Mouse (Mus musculus): ENCODE data around the gene Plxnb1. TPM values are rescaled to one million over a fixed set of nuclear protein-coding genes. Genes with fewer than 3 reads are reported as not detected.
A peak's percentile ranks its signal among the peaks of the same experiment; 100 is the strongest.

Plxnb1 gene
- polyA plus RNA-seq, 1 experiment from 2014 or later = 18.2 TPM

DNA sequence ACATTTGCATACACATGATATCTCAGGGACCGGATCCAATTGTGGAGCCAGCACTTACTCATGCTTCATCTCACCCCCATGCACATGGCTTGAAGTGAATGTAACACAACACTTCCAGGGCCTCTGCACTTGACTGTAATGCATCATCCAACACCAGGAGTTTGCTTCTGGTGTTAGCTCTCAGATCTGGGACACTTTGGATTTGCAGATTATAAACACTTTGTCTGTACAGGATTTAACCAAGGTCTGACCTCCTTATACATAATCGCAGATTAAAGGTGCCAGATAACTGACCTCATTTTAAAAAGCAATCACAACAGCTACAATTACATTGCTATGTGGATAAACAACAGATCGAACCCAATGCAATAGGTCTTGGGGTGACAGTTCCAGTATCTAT, 14.7 kb upstream of the Plxnb1 start:
- no peaks in the 10 kb centered on the region for H3K27me3 ChIP-seq

GRCm38 (mm10) chr9:109081749-109082123, 13.5 kb upstream of the Plxnb1 start:
- Histone ChIP-seq H3K4me1 (peaks cover 18% of the 10 kb centered on the region), H3K36me3 (peaks cover 16% of the 10 kb centered on the region), H3K27ac (peak overlapping the region; percentile 84), H3K27me3 (no peaks in the 10 kb centered on the region), H3K4me2 (peak overlapping the region; percentile 65), H3K9ac (peak overlapping the region; percentile 87), H3K4me3 (peak overlapping the region; percentile 90), H3K9me3 (no peaks in the 10 kb centered on the region)
- 3% methylated on average over 11 of the region's 11 CpGs for WGBS
- 0 out of 2 replicates have a peak, but pooled peaks have one; percentile 6 for ATAC-seq (ENCODE audit: borderline replicate concordance, extremely low read depth, low FRiP score, low TSS enrichment)

More for the DNA sequence above, 14.7 kb upstream of the Plxnb1 start:
- WGBS = 86% methylated on average over 3 of the region's 3 CpGs
- H3K4me2 ChIP-seq = no peak overlapping the region
- peaks cover 18% of the 10 kb centered on the region for H3K4me1 ChIP-seq
- H3K9ac ChIP-seq = 0 out of 2 replicates have a peak overlapping the region, but pooled peaks have one; percentile 87
- no peak for ATAC-seq (ENCODE audit: borderline replicate concordance, extremely low read depth, low FRiP score, low TSS enrichment)
- no peaks in the 10 kb centered on the region for H3K9me3 ChIP-seq
- peaks cover 16% of the 10 kb centered on the region for H3K36me3 ChIP-seq
- H3K4me3 ChIP-seq = 0 out of 2 replicates have a peak overlapping the region, but pooled peaks have one; percentile 90
- no peak overlapping the region for H3K27ac ChIP-seq

- Histone ChIP-seq H3K4me3 (peak within 1 kb of the TSS; percentile 90), H3K36me3 (peaks cover 16% of the 10 kb centered on the region), H3K4me1 (peaks cover 19% of the 10 kb centered on the region), H3K27me3 (no peaks in the 10 kb centered on the region), H3K27ac (peak within 1 kb of the TSS; percentile 84), H3K9me3 (no peaks in the 10 kb centered on the region), H3K9ac (peak within 1 kb of the TSS; percentile 87), H3K4me2 (peak within 1 kb of the TSS; percentile 65)
- peak; percentile 96 for ATAC-seq (ENCODE audit: borderline replicate concordance, extremely low read depth, low FRiP score, low TSS enrichment)
- WGBS = under 1% methylated on average over 37 of the region's 37 CpGs
Observed at GRCm38 (mm10) chr9:109082124-109082800, 12.9 kb upstream of the Plxnb1 start, which contains the start of the genes Ccdc51 and Tma7. Gene Ccdc51, plus strand, starts transcription at chr9:109082493. Gene Tma7, minus strand, starts transcription at chr9:109082587.

- no peak overlapping the region for H3K4me2 ChIP-seq
- H3K9me3 ChIP-seq = no peaks in the 10 kb centered on the region
- H3K9ac ChIP-seq = no peak overlapping the region
- no peak for ATAC-seq (ENCODE audit: borderline replicate concordance, extremely low read depth, low FRiP score, low TSS enrichment)
- no peak overlapping the region for H3K4me3 ChIP-seq
- H3K27me3 ChIP-seq = no peaks in the 10 kb centered on the region
- WGBS = 13% methylated on average over 2 of the region's 2 CpGs
- no peak overlapping the region for H3K27ac ChIP-seq
- H3K4me1 ChIP-seq = peaks cover 30% of the 10 kb centered on the region
- peaks cover 8% of the 10 kb centered on the region for H3K36me3 ChIP-seq
Observed at GRCm38 (mm10) chr9:109084922-109085321, 10.3 kb upstream of the Plxnb1 start.

GRCm38 (mm10) chr9:109087987-109088386, 7.2 kb upstream of the Plxnb1 start:
- no peak overlapping the region for H3K9ac ChIP-seq
- peaks cover 23% of the 10 kb centered on the region for H3K4me1 ChIP-seq
- no peak overlapping the region for H3K4me3 ChIP-seq
- H3K27me3 ChIP-seq = no peaks in the 10 kb centered on the region
- 7% methylated on average over 5 of the region's 5 CpGs for WGBS
- ATAC-seq (ENCODE audit: borderline replicate concordance, extremely low read depth, low FRiP score, low TSS enrichment) = no peak
- no peak overlapping the region for H3K4me2 ChIP-seq
- H3K27ac ChIP-seq = no peak overlapping the region
- no peaks in the 10 kb centered on the region for H3K9me3 ChIP-seq
- H3K36me3 ChIP-seq = no peaks in the 10 kb centered on the region

- no peak overlapping the region for H3K4me2 ChIP-seq
- H3K27me3 ChIP-seq = no peaks in the 10 kb centered on the region
- H3K9ac ChIP-seq = no peak overlapping the region
- H3K9me3 ChIP-seq = no peaks in the 10 kb centered on the region
- ATAC-seq (ENCODE audit: borderline replicate concordance, extremely low read depth, low FRiP score, low TSS enrichment) = no peak
- H3K36me3 ChIP-seq = no peaks in the 10 kb centered on the region
- 62% methylated on average over 15 of the region's 15 CpGs for WGBS
- peaks cover 38% of the 10 kb centered on the region for H3K4me1 ChIP-seq
- no peak overlapping the region for H3K27ac ChIP-seq
- H3K4me3 ChIP-seq = no peak overlapping the region
Observed at GRCm38 (mm10) chr9:109090446-109090845, 4.7 kb upstream of the Plxnb1 start.

DNA sequence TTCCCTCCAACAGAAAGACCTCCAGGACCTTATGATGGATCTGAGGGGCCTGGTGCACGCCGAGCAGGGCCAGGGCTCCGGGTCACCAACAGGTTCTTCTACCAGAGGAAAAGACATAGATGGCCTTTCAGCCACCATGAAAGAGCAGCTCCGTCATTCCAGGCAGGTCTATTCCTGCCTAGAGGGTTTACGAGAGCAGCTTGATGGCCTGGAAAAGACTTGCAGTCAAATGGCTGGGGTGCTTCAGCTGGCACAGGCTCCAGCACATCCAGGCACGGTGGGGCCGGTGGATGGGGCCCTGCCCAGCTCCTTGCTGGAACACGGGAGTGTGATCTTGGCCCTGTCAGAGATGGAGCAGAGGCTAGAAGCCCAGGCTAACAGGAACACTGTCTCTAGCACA, 3.4 kb upstream of the Plxnb1 start:
- H3K4me3 ChIP-seq = no peak overlapping the region
- no peaks in the 10 kb centered on the region for H3K27me3 ChIP-seq
- WGBS = 86% methylated on average over 8 of the region's 8 CpGs
- no peaks in the 10 kb centered on the region for H3K9me3 ChIP-seq
- ATAC-seq (ENCODE audit: borderline replicate concordance, extremely low read depth, low FRiP score, low TSS enrichment) = no peak
- H3K36me3 ChIP-seq = no peaks in the 10 kb centered on the region
- H3K4me1 ChIP-seq = peaks cover 44% of the 10 kb centered on the region
- no peak overlapping the region for H3K4me2 ChIP-seq
- H3K27ac ChIP-seq = no peak overlapping the region
- no peak overlapping the region for H3K9ac ChIP-seq

- Histone ChIP-seq H3K9me3 (no peaks in the 10 kb centered on the region), H3K36me3 (no peaks in the 10 kb centered on the region), H3K9ac (no peak overlapping the region), H3K4me3 (no peak overlapping the region), H3K27me3 (no peaks in the 10 kb centered on the region), H3K4me2 (no peak overlapping the region), H3K27ac (0 out of 2 replicates have a peak overlapping the region, but pooled peaks have one; percentile 99), H3K4me1 (peaks cover 48% of the 10 kb centered on the region)
- ATAC-seq (ENCODE audit: borderline replicate concordance, extremely low read depth, low FRiP score, low TSS enrichment) = no peak
- 57% methylated on average over 6 of the region's 6 CpGs for WGBS
Observed at GRCm38 (mm10) chr9:109092799-109093198, 2.4 kb upstream of the Plxnb1 start.

DNA sequence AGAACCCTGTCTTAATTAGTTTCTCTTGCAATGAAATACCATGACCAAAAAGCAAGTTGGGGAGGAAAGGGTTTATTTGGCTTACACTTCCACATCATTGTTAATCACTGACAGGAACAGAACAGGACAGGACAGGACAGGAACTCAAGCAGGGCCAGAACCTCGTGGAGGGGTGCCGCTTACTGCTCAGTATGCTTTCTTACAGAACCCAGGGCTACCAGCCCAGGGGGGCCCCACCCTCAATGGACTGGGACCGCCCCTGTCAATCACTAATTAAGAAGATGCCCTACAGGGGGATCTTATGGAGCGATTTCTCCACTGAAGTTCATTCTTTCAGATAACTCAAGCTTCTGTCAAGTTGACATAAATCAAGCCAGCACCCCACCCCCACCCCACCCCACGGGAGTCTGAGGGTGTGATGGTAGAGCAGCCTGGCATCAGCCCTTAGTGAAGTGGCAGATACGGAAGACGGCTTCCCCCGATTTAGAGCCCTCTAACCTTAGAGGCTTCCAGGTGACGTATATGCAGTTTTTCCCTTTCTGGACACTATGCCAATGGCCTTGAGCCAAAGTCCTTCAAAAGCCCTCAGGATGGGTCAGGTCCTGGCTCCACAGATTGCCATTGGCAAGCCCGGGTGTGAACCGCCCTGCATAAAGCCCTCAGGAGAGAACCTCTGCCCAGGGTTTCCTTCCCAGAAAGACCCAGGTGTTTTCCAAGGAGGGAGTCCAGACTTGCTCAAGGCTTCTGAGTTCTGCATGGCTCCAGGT, 1.2 kb upstream of the Plxnb1 start:
- H3K36me3 ChIP-seq = no peaks in the 10 kb centered on the region
- H3K4me3 ChIP-seq = peak overlapping the region; percentile 79
- peak overlapping the region; percentile 95 for H3K9ac ChIP-seq
- peak overlapping the region; percentile 83 for H3K4me2 ChIP-seq
- H3K4me1 ChIP-seq = peaks cover 55% of the 10 kb centered on the region
- H3K27ac ChIP-seq = peak overlapping the region; percentile 99
- no peaks in the 10 kb centered on the region for H3K9me3 ChIP-seq
- 6% methylated on average over 11 of the region's 11 CpGs for WGBS
- no peaks in the 10 kb centered on the region for H3K27me3 ChIP-seq
- ATAC-seq (ENCODE audit: borderline replicate concordance, extremely low read depth, low FRiP score, low TSS enrichment) = 0 out of 2 replicates have a peak, but pooled peaks have one; percentile 0

DNA sequence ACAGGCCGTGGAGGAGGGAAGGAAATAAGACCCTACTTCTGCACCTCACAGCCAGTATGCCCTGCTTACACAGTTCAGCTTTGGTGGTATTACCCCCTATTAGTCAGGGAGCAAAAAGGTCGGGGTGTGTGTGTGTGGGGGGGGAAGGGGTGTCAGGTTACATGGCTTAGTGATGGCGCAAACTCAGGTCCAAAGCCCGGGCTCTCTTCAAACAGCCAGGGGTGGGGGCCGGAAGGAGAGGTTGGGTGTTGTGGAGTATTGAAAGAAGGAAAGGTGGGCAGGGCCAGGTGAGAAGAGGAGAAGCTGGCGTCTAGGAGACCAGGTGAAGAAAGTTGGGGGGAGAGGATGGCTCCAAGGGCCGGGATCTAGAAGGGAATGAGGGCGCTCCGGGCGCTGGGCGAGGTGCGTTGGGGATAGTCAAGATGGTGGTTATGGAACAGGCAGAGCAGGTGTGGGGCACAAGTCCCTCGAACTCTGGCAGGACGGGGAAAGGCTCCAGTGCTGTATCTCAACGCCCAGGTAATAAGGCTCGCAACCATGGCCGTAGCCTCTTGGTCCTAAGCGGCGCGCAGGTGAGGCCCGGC, 544 bp upstream of the Plxnb1 start:
- peak; percentile 11 for ATAC-seq (ENCODE audit: borderline replicate concordance, extremely low read depth, low FRiP score, low TSS enrichment)
- Histone ChIP-seq H3K4me1 (peaks cover 61% of the 10 kb centered on the region), H3K4me2 (peak overlapping the region; percentile 83), H3K27ac (peak overlapping the region; percentile 99), H3K4me3 (peak overlapping the region; percentile 79), H3K9me3 (no peaks in the 10 kb centered on the region), H3K9ac (peak overlapping the region; percentile 95), H3K36me3 (peaks cover 2% of the 10 kb centered on the region; the same call in 1 of the 2 replicates), H3K27me3 (no peaks in the 10 kb centered on the region)
- under 1% methylated on average over 21 of the region's 21 CpGs for WGBS

DNA sequence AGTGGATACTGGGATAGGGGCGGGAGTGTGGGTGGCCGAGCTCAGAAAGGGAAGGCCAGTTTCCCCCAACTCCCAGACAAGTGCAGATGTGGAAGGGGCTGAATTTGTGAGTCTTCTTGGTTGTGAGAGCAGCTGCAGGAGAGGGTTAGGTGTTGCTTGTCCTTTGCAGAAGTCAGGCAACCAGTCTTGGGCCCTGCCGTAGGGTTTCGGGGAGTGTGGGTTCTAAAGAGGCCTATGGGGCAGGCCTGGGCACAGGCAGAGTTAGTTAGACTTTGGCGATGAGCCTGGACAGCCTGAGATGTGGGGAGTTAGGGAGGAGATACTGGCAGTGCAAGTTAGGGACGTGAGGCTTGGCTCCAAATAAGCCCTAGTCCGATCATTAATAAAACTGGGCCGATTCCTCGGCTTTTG, 1.1 kb downstream of the Plxnb1 start:
- Histone ChIP-seq H3K36me3 (peaks cover 8% of the 10 kb centered on the region), H3K4me3 (peak overlapping the region; percentile 79), H3K4me2 (peak overlapping the region; percentile 83), H3K4me1 (peaks cover 62% of the 10 kb centered on the region), H3K9me3 (no peaks in the 10 kb centered on the region), H3K27me3 (no peaks in the 10 kb centered on the region), H3K27ac (peak overlapping the region; percentile 99), H3K9ac (peak overlapping the region; percentile 95)
- 10% methylated on average over 9 of the region's 9 CpGs for WGBS
- no peak for ATAC-seq (ENCODE audit: borderline replicate concordance, extremely low read depth, low FRiP score, low TSS enrichment)

All from lung, embryonic 15.5 days (tissue).